In the genomic region with DNA sequence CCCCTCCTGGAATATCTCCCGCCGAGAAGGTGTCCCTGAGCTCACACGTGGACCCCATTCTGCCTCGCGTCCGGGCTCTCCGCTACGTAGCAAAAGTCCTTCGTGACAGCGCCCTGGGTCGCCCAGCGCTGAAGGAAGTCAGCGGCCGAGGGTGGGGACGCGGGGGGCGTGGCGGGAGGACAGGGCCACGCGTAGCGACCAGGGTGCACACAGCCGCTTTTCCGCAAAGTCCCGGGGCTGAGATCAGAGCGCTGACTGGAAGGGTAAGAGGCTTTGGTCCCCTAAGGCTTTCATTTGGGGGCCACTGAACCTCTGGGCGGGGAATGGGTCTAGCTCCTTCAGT, we compare ENCODE assay signal across 9 mouse cellular contexts. TPM values are rescaled to one million over a fixed set of nuclear protein-coding genes. Genes with fewer than 3 reads are reported as not detected.
DNase-seq lines count a peak whose midpoint lies in the region; ATAC-seq lines count a peak whose summit lies in the region.
"Had no signal": no experiment of that assay in that cellular context is flagged by ENCODE, and none has a peak within 500 bp of the region (broad histone marks: within the 10 kb centered on the region; RNA-seq: fewer than 3 reads in every experiment).

No protein-coding gene starts in this region.

- H3K27me3 ChIP-seq in heart, embryonic 11.5 days (ENCODE audit: control insufficient read depth, insufficient read depth, low read length): peaks cover 17% of the 10 kb centered on the region
- peaks cover 14% of the 10 kb centered on the region for H3K27me3 ChIP-seq in kidney, embryonic 15.5 days

- peaks cover 8% of the 10 kb centered on the region for H3K4me1 ChIP-seq in heart, embryonic 11.5 days (ENCODE audit: control insufficient read depth, insufficient read depth, low read length)
- peaks cover 23% of the 10 kb centered on the region for H3K4me1 ChIP-seq in kidney, embryonic 15.5 days

- H3K4me2 ChIP-seq in heart, embryonic 11.5 days: peak overlapping the region; percentile 98
- H3K4me2 ChIP-seq in kidney, embryonic 15.5 days: peak overlapping the region; percentile 91

- WGBS in heart, embryonic 11.5 days (ENCODE audit: insufficient replicate concordance): under 1% methylated on average over 26 of the region's 26 CpGs
- 2% methylated on average over 26 of the region's 26 CpGs for WGBS in kidney, embryonic 15.5 days

- peak; percentile 39; the same call in 1 of the 2 replicates for ATAC-seq in heart, embryonic 11.5 days (replicated peaks; ENCODE audit: insufficient number of reproducible peaks, low FRiP score, low TSS enrichment)
- ATAC-seq in kidney, embryonic 15.5 days (replicated peaks; ENCODE audit: low FRiP score): peak; percentile 33; the same call in 1 of the 2 replicates

- no peaks in the 10 kb centered on the region for H3K36me3 ChIP-seq in heart, embryonic 11.5 days (ENCODE audit: control insufficient read depth, insufficient read depth, low read length)
- no peaks in the 10 kb centered on the region for H3K36me3 ChIP-seq in kidney, embryonic 15.5 days

- H3K9me3 ChIP-seq in heart, embryonic 11.5 days (replicated peaks; ENCODE audit: control insufficient read depth, low read length): no peaks in the 10 kb centered on the region; the same call in 1 of the 2 replicates
- no peaks in the 10 kb centered on the region for H3K9me3 ChIP-seq in kidney, embryonic 15.5 days (replicated peaks)

- no peak overlapping the region for H3K27ac ChIP-seq in heart, embryonic 11.5 days (ENCODE audit: low read depth, low read length)
- H3K27ac ChIP-seq in kidney, embryonic 15.5 days: no peak overlapping the region

- DNase-seq in MN1 (ENCODE audit: low spot score): peak; percentile 20
- DNase-seq in embryo, embryonic 10.5 days (ENCODE audit: low spot score): peak; percentile 22
- DNase-seq in lung, postnatal 14 days: peak; percentile 54
- peak; percentile 43 for DNase-seq in retina, embryonic 14.5 days (ENCODE audit: low spot score)
- DNase-seq in layer of hippocampus, postnatal 36 days: no peak
- no peak for DNase-seq in layer of hippocampus, postnatal 10 days (ENCODE audit: low spot score in 2 of 2)

- H3K9ac ChIP-seq in heart, embryonic 11.5 days (ENCODE audit: low read depth, low read length): peak overlapping the region; percentile 58; the same call in 1 of the 2 replicates
- peak overlapping the region; percentile 34; the same call in 1 of the 2 replicates for H3K9ac ChIP-seq in kidney, embryonic 15.5 days

- H3K4me3 ChIP-seq in heart, embryonic 11.5 days (ENCODE audit: low read depth, low read length): peak overlapping the region; percentile 58
- H3K4me3 ChIP-seq in kidney, embryonic 15.5 days (replicated peaks): peak overlapping the region; percentile 48

RNA-seq across cellular contexts. Expression of gene Mcoln2, which starts 0.4 kb away (rescaled TPM):
- 0.25 and 0.27 TPM in 2 replicates for polyA plus RNA-seq in heart, embryonic 11.5 days (2014; fragmentation: Nextera tagmentation; extraction: Ambion mirVana)
- polyA plus RNA-seq in kidney, embryonic 15.5 days (2015; fragmentation: Nextera tagmentation; extraction: Ambion mirVana): 0.78 and 0.91 TPM in 2 replicates
- total RNA-seq in layer of hippocampus, postnatal 36 days (2021): not detected
- not detected for total RNA-seq in layer of hippocampus, postnatal 10 days (2021)
- polyA plus RNA-seq: cortical plate, adult 2 months had no signal

RNA-seq across cellular contexts. Expression of gene Mcoln3, which starts 32.8 kb away (rescaled TPM):
- 0.97 and 2.4 TPM in 2 replicates for polyA plus RNA-seq in heart, embryonic 11.5 days (2014; fragmentation: Nextera tagmentation; extraction: Ambion mirVana)
- 14.0 and 17.0 TPM in 2 replicates for polyA plus RNA-seq in kidney, embryonic 15.5 days (2015; fragmentation: Nextera tagmentation; extraction: Ambion mirVana)
- total RNA-seq in layer of hippocampus, postnatal 36 days (2021): not detected
- total RNA-seq in layer of hippocampus, postnatal 10 days (2021): not detected
- polyA plus RNA-seq: cortical plate, adult 2 months had no signal

RNA-seq across cellular contexts. Expression of gene Wdr63, which starts 42.1 kb away (rescaled TPM):
- 0.21 TPM in 1 of 2 replicates, not detected in the other for polyA plus RNA-seq in heart, embryonic 11.5 days (2014; fragmentation: Nextera tagmentation; extraction: Ambion mirVana)
- polyA plus RNA-seq in kidney, embryonic 15.5 days (2015; fragmentation: Nextera tagmentation; extraction: Ambion mirVana): 0.16 TPM in 1 of 2 replicates, not detected in the other
- total RNA-seq in layer of hippocampus, postnatal 36 days (2021): under 1 TPM; 0.60 to 0.99 TPM
- 1 to 10 TPM in 1 of 2 experiments, under 1 TPM in 1; 0.96 to 1.7 TPM for total RNA-seq in layer of hippocampus, postnatal 10 days (2021)

Comparison
In these comparisons a context has a peak if more than half of its experiments do, and no peak if none do; other contexts are left out.
1. DNase-seq: peak in MN1 (single experiment), embryo, embryonic 10.5 days (single experiment), lung, postnatal 14 days (single experiment) and retina, embryonic 14.5 days (single experiment); none in layer of hippocampus, postnatal 36 days (0 of 2) and layer of hippocampus, postnatal 10 days (0 of 2).